Comparison of ENCODE assay signal across 1 mouse cellular context in the genomic region with DNA sequence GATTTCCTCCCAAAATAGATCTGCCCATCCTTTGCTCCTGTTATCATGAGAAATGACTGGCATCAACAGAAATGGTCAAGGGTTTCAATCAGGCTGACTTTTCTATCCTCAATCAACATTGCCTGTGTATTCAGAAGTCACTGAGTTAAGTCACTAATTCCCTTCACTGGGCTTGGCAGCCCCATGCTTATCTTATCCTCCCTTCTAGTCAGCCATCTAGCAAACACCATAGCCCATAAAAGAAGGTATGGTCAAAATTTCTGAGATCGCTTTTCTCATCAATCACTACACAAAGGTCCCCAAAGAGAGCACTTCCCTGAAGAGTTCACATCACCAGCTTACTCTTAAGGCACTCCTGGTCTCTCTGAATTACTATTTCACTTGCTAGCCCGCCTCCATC.
TF ChIP-seq lines count a peak whose summit lies in the region.

No protein-coding gene starts in this region.

TF ChIP-seq in CH12.LX, 34 proteins besides CTCF, POLR2A, EP300 and RAD21 (continued from another document):
- no peak for TF ChIP-seq E2F4 (IDR thresholded peaks at IDR 0.05; ENCODE audit: insufficient replicate concordance, low read depth, low read length)
- TF ChIP-seq MEF2A (IDR thresholded peaks at IDR 0.05; ENCODE audit: borderline replicate concordance, low read depth, low read length), result no peak
- TF ChIP-seq UBTF (IDR thresholded peaks at IDR 0.05; ENCODE audit: low read depth, low read length), result no peak
- no peak for TF ChIP-seq ETS1 (conservative IDR thresholded peaks at IDR 0.05; ENCODE audit: low read depth, low read length)
- TF ChIP-seq GABPA (IDR thresholded peaks at IDR 0.05; ENCODE audit: insufficient replicate concordance, low read depth, low read length), result no peak
- no peak for TF ChIP-seq NELFE (IDR thresholded peaks at IDR 0.05; ENCODE audit: low read depth, low read length)
- no peak for TF ChIP-seq MAFK (IDR thresholded peaks at IDR 0.05; ENCODE audit: insufficient replicate concordance, low read length)
- no peak for TF ChIP-seq USF1 (IDR thresholded peaks at IDR 0.05; ENCODE audit: low read depth, low read length)
- no peak for TF ChIP-seq IRF4 (IDR thresholded peaks at IDR 0.05; ENCODE audit: low read depth, low read length)
- no peak for TF ChIP-seq POLR2AphosphoS2 (IDR thresholded peaks at IDR 0.05; ENCODE audit: low read depth, low read length)
- no peak for TF ChIP-seq BHLHE40 (IDR thresholded peaks at IDR 0.05; ENCODE audit: low read depth, low read length)
- no peak for TF ChIP-seq RCOR1 (conservative IDR thresholded peaks at IDR 0.05; ENCODE audit: low read depth, low read length)
- TF ChIP-seq NRF1 (IDR thresholded peaks at IDR 0.05; ENCODE audit: low read depth, low read length), result no peak
- no peak for TF ChIP-seq HCFC1 (IDR thresholded peaks at IDR 0.05; ENCODE audit: low read depth, low read length)
- TF ChIP-seq ZC3H11A (IDR thresholded peaks at IDR 0.05; ENCODE audit: low read depth, low read length), result no peak
- TF ChIP-seq ZKSCAN1 (IDR thresholded peaks at IDR 0.05; ENCODE audit: borderline replicate concordance, low read depth, low read length), result no peak
TF ChIP-seq in CH12.LX: peak in this region for 0.
